Mouse (Mus musculus) gastrocnemius, adult 2 months (tissue): ENCODE data around the gene Galnt10. TPM values are rescaled to one million over a fixed set of nuclear protein-coding genes. Genes with fewer than 3 reads are reported as not detected.

Source experiments
- DNase-seq: peaks from one replicate; pipeline ENCODE4 v3.0.0; 2022
- H3K27ac ChIP-seq: fragments of 200-600 bp; 2 replicates; pipeline ENCODE4 v1.8.1; 2022; ENCODE audit warnings: mild to moderate bottlenecking
- H3K4me3 ChIP-seq: fragments of 200-600 bp; 2 replicates; pipeline ENCODE4 v1.8.1; 2022; ENCODE audit warnings: mild to moderate bottlenecking, moderate library complexity
- CTCF ChIP-seq: fragments of 200-600 bp; IDR thresholded peaks from 2 replicates; pipeline ENCODE4 v1.8.1; 2022; ENCODE audit warnings: antibody characterized with exemption, mild to moderate bottlenecking, moderate library complexity
- intact Hi-C: fragments of 180-260 bp; cut with DNase I; formaldehyde crosslinking; loops from one replicate; pipeline ENCODE4 v1.15.1; 2025
- total RNA-seq, 2 experiments: library from RNA; stranded (reverse); gene quantifications; 2 replicates each; pipeline ENCODE4 v1.2.3; 2021

Gene Galnt10
- total RNA-seq, 2 experiments from 2014 or later = 5.1 to 6.4 TPM

DNA sequence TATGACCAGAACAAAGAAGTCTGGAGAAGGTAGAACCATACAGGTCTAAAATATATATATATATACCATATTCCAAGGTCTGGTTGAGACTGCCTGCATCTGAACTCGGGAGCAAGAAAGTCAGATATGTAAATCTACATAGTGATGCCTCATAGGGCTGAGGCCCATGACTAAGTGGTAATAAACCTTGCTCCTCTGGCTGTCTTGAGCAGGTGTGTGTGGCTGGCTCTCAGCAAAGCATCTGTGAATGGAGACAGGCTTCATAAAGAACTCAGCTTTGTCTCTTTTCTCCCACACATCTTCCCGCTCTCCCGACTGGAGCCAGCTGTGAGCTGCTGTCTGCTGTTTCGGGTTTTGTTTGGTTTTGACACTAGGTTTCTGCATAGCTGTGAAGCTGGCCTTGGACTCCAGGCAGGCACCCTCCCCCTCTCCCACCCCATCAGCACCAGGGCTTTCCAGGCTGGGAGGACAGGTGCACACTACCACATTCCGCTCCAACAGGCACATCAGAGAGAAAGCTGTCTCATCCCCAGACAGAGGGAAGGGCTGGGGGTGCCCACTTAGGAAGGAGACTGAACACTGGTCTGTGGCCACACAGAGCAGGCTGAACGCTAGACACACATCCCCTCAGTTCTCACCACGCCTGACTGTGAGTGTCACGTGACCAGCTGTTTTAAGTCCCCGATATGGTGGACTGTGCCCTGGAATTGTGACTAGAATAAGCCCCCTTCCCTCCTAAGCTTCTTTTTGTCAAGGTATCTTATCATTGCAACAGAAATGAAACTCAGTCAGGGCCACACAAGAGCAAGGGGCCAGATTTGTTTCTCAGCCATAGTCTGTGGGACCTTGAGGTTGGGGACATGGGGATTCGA, 87.4 kb downstream of the Galnt10 start:
- no peak for DNase-seq
- no peak for TF ChIP-seq CTCF
- intact Hi-C loops = no loop called here
- H3K4me3 ChIP-seq = no peak overlapping the region
- H3K27ac ChIP-seq = no peak overlapping the region

DNA sequence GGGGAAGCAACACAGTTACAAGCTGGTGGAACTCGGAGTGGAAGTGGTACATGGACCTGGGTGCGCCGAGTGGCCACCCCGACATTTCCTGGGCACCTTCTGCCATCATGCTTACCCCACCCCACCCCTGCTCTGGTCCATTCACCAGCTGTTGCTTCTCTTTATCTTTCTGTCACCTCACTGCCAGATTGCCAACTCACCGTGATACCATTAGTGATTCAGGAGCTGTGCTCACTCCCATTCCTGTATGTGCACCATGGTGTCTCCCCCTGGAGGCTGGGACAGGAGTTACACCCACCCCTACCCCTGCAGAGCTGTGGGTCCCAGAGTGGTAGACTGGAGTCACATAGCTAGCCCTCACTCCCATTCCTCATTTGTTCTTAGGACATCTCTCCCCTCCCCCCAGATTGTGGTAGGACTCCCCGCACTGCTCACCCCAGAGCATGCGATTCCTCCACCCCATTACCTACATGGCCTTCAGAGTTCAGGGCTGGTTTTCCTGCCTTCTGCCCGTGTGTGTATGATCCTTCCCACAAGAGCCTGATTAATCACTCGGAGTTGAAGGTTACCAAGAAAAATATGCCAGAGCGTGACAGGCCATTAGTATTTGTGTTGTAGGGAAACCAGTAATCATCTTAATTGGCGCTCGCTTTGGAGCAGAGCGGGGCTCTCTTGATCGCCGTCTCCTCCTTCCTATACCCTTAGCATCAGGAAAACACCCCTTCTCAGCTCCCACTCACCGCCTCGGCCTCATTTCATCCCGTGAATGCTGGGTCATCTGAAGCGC, 102.2 kb downstream of the Galnt10 start:
- intact Hi-C loops = no loop called here
- DNase-seq = peak; percentile 58
- no peak overlapping the region for H3K27ac ChIP-seq
- no peak overlapping the region for H3K4me3 ChIP-seq
- TF ChIP-seq CTCF = peak; percentile 74

GRCm38 (mm10) chr11:57753538-57754203, 108.4 kb downstream of the Galnt10 start:
- no peak for TF ChIP-seq CTCF
- Histone ChIP-seq H3K27ac (no peak overlapping the region), H3K4me3 (no peak overlapping the region)
- no peak for DNase-seq
- intact Hi-C loops = no loop called here

DNA sequence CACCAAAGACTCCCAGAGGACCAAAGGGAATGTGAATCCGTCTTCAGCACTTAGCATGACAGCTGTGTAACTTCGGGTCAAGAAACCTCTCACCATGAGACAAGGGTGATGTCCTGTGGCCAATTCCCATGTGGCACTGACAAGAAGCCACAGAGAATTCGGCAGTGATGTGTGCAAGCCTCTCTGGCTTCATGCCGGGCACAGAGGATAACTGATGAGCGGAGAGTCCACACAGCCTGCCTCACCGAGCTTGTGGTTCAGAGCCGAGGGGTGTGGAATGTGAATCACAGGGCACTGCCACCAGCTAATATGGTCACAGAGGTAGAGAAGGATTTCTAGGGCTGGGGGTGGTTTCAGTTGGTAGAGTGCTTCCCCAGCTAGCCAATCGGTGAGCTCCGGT, 113.4 kb downstream of the Galnt10 start:
- TF ChIP-seq CTCF = no peak
- DNase-seq = no peak
- Histone ChIP-seq H3K27ac (no peak overlapping the region), H3K4me3 (no peak overlapping the region)
- intact Hi-C loops = no loop called here

- intact Hi-C loops = no loop called here
- no peak for TF ChIP-seq CTCF
- Histone ChIP-seq H3K4me3 (no peak overlapping the region), H3K27ac (no peak overlapping the region)
- DNase-seq = no peak
Measured at GRCm38 (mm10) chr11:57760509-57761058, 115.3 kb downstream of the Galnt10 start.

DNA sequence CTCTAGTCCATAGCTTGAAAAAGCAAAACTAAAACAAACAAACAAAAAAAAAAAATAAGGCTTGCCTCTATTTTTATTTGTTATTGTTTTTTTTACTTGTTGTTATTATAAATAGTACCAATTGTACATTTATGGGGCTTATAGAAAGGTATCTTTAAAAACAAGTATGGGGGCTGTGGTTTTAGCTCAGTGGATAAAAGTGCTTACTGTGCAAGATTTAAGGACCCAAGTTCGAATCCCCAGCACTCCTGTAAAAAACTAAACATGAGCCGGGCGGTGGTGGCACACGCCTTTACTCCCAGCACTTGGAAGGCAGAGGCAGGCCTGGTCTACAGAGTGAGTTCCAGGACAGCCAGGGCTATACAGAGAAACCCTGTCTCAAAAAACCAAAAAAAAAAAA, 116.1 kb downstream of the Galnt10 start:
- no peak overlapping the region for H3K4me3 ChIP-seq
- intact Hi-C loops = no loop called here
- H3K27ac ChIP-seq = no peak overlapping the region
- TF ChIP-seq CTCF = no peak
- DNase-seq = no peak

- intact Hi-C loops = no loop called here
- DNase-seq = no peak
- TF ChIP-seq CTCF = peak; percentile 38; the same call in 1 of the 2 replicates
- Histone ChIP-seq H3K27ac (no peak overlapping the region), H3K4me3 (no peak overlapping the region)
Measured at GRCm38 (mm10) chr11:57764124-57764523, 118.9 kb downstream of the Galnt10 start.

- no peak for TF ChIP-seq CTCF
- H3K27ac ChIP-seq = no peak overlapping the region
- DNase-seq = no peak
- no peak overlapping the region for H3K4me3 ChIP-seq
- intact Hi-C loops = no loop called here
Measured at GRCm38 (mm10) chr11:57766617-57767016, 121.4 kb downstream of the Galnt10 start.

DNA sequence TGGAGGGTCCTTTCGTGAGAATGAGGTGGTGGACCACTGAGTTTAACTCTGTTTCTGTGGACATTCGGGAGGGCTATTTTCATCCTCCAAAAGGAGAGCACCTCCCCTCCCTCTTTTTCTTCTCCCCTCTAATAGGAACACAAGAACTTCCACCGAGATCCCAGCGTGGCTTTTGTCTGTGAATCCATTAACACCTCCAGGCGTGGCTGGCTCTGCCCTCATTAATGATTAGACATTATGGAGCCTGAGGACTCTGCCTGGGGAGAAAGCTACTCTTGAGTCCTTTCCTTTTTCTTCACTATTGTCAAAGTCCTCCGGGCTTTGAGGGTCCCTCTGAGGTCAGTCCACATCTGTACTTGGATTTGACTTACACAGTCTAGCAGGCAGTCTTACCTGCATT, 121.9 kb downstream of the Galnt10 start:
- no peak for TF ChIP-seq CTCF
- intact Hi-C loops = no loop called here

GRCm38 (mm10) chr11:57770776-57771175, 125.5 kb downstream of the Galnt10 start:
- Histone ChIP-seq H3K27ac (no peak overlapping the region), H3K4me3 (no peak overlapping the region)
- no peak for DNase-seq
- intact Hi-C loops = no loop called here
- TF ChIP-seq CTCF = no peak

More for the DNA sequence above, 121.9 kb downstream of the Galnt10 start:
- Histone ChIP-seq H3K4me3 (no peak overlapping the region), H3K27ac (no peak overlapping the region)
- DNase-seq = no peak

GRCm38 (mm10) chr11:57771676-57772075, 126.4 kb downstream of the Galnt10 start:
- no peak for DNase-seq
- no peak overlapping the region for H3K27ac ChIP-seq
- intact Hi-C loops = no loop called here
- no peak for TF ChIP-seq CTCF
- no peak overlapping the region for H3K4me3 ChIP-seq

DNA sequence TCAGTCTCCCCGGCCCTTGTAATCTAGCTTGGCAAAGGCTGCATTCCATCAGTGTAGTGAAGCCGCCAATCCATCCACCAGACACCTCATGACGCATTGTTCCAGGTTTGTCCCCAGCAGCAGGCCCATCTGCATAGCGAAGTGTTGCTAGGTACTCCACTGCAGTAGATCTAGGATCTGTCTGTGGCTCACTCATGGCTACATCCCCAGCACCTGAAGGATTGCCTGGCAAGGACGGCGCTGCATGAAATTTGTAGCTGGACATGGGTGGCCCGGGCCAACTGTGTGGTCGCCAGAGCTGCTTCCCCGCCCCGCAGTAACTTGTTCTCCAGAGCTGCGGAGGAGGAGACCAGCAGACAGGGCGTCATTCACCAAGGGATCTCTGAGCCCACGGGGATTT, 128.2 kb downstream of the Galnt10 start:
- Histone ChIP-seq H3K4me3 (no peak overlapping the region), H3K27ac (no peak overlapping the region)
- intact Hi-C loops = no loop called here
- DNase-seq = no peak
- TF ChIP-seq CTCF = no peak
